Mouse (Mus musculus): ENCODE data around the gene Skiv2l. TPM values are rescaled to one million over a fixed set of nuclear protein-coding genes. Genes with fewer than 3 reads are reported as not detected.

Skiv2l gene
- polyA plus RNA-seq, 1 experiment = 209 TPM

DNA sequence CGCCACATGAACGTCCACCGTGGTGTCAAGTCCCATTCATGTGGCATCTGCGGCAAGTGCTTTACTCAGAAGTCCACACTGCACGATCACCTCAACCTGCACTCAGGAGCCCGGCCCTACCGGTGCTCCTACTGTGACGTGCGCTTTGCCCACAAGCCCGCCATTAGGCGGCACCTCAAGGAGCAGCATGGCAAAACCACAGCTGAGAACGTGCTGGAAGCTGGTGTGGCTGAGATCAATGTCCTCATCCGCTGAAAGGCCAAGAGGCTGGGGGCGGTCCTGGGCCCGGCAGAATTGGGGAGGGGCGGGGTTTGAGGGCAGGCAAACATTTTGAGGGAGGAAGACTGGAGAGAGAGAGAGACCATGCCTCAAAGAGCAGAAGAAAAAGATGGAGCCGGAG, 46.4 kb upstream of the Skiv2l start:
- Histone ChIP-seq H3K4me3 (ENCODE audit: control insufficient read depth, insufficient read depth, low read length) (no peak overlapping the region), H3K27ac (ENCODE audit: control insufficient read depth, insufficient read depth, low read length) (no peak overlapping the region), H3K27me3 (ENCODE audit: control insufficient read depth, insufficient read depth, low read length) (no peaks in the 10 kb centered on the region), H3K36me3 (ENCODE audit: control insufficient read depth, insufficient read depth, low read length) (no peaks in the 10 kb centered on the region), H3K4me1 (replicated peaks; ENCODE audit: control insufficient read depth, insufficient read depth, low read length) (peaks cover 23% of the 10 kb centered on the region)
- peak; percentile 29 for DNase-seq
- WGBS = 20% methylated on average over 17 of the region's 17 CpGs
- no peak for TF ChIP-seq CTCF (IDR thresholded peaks at IDR 0.05; ENCODE audit: borderline replicate concordance, control insufficient read depth, extremely low read depth, insufficient read depth, low read length, poor library complexity)
- TF ChIP-seq POLR2A (IDR thresholded peaks at IDR 0.05; ENCODE audit: control insufficient read depth, extremely low read depth, insufficient read depth, low read length, poor library complexity) = no peak

GRCm38 (mm10) chr17:34895724-34896123, 45.7 kb upstream of the Skiv2l start:
- H3K4me3 ChIP-seq (ENCODE audit: control insufficient read depth, insufficient read depth, low read length) = no peak overlapping the region
- no peak for DNase-seq
- no peak overlapping the region for H3K27ac ChIP-seq (ENCODE audit: control insufficient read depth, insufficient read depth, low read length)

DNA sequence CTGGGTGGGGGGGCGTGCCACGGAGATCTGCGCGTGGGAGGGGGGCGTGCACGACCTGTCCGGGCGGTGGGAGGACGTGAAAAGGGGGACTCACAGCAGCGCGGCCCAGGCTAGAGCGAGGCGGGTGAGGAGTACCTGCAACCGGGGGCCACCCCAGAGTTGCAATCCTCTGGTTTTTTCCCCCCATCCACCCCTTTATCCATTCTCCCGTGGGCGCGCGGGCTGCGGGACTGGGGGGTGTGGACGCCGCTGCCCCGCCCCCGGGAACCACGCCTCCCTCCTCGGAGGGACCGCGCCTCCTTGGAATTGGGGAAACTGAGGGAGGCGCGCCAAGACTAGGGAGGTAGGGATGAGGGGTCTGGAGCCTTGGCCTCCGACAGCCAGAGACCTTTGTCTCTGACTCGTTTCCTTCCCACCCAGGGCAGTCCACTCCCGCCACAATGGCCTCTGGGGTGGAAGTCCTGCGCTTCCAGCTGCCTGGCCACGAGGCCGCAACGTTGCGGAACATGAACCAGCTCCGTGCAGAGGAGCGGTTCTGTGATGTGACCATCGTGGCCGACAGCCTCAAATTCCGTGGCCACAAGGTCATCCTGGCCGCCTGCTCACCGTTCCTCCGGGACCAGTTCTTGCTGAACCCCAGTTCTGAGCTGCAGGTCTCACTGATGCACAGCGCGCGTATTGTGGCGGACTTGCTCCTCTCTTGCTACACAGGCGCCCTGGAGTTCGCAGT, 45.0 kb upstream of the Skiv2l start:
- peak overlapping the region; percentile 65 for H3K4me3 ChIP-seq (ENCODE audit: control insufficient read depth, insufficient read depth, low read length)
- TF ChIP-seq CTCF (IDR thresholded peaks at IDR 0.05; ENCODE audit: borderline replicate concordance, control insufficient read depth, extremely low read depth, insufficient read depth, low read length, poor library complexity) (no peak), POLR2A (IDR thresholded peaks at IDR 0.05; ENCODE audit: control insufficient read depth, extremely low read depth, insufficient read depth, low read length, poor library complexity) (no peak)
- WGBS = 15% methylated on average over 51 of the region's 51 CpGs
- DNase-seq = peak; percentile 45
- no peaks in the 10 kb centered on the region for H3K27me3 ChIP-seq (ENCODE audit: control insufficient read depth, insufficient read depth, low read length)
- H3K4me1 ChIP-seq (replicated peaks; ENCODE audit: control insufficient read depth, insufficient read depth, low read length) = peaks cover 22% of the 10 kb centered on the region
- no peaks in the 10 kb centered on the region for H3K36me3 ChIP-seq (ENCODE audit: control insufficient read depth, insufficient read depth, low read length)
- H3K27ac ChIP-seq (ENCODE audit: control insufficient read depth, insufficient read depth, low read length) = no peak overlapping the region

More at GRCm38 (mm10) chr17:34895724-34896123, 45.7 kb upstream of the Skiv2l start:
- Histone ChIP-seq H3K27me3 (ENCODE audit: control insufficient read depth, insufficient read depth, low read length) (no peaks in the 10 kb centered on the region), H3K4me1 (replicated peaks; ENCODE audit: control insufficient read depth, insufficient read depth, low read length) (peaks cover 23% of the 10 kb centered on the region), H3K36me3 (ENCODE audit: control insufficient read depth, insufficient read depth, low read length) (no peaks in the 10 kb centered on the region)
- WGBS = 91% methylated on average over 15 of the region's 15 CpGs
- TF ChIP-seq CTCF (IDR thresholded peaks at IDR 0.05; ENCODE audit: borderline replicate concordance, control insufficient read depth, extremely low read depth, insufficient read depth, low read length, poor library complexity) = no peak
- TF ChIP-seq POLR2A (IDR thresholded peaks at IDR 0.05; ENCODE audit: control insufficient read depth, extremely low read depth, insufficient read depth, low read length, poor library complexity) = no peak

DNA sequence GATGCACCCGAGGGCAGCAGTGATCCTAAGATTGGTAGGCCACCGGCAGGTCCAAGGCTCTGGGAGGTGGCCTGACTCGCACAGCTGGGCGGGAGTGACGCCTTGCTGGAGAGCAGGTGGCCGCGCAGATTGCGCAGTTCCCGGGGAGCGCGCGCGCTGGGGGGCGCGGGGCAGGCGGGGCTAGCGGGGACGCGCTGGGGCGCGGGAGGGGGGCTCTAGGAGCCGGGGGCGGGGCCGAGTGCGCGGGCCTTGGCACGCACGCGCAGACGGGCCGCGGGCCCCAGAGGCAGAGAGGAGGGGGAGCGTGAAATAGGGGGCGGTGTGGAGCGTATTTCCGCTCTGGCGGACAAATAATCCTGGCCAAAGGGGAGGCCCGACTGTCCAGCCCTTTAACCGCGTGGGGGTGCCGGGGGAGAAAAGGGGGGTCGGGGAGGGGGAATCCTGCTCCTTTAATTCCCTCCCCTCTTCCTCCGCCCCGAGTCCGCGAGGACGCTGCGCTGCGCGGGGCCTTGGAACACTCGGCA, 44.1 kb upstream of the Skiv2l start:
- Histone ChIP-seq H3K4me1 (replicated peaks; ENCODE audit: control insufficient read depth, insufficient read depth, low read length) (peaks cover 21% of the 10 kb centered on the region), H3K36me3 (ENCODE audit: control insufficient read depth, insufficient read depth, low read length) (no peaks in the 10 kb centered on the region), H3K27ac (ENCODE audit: control insufficient read depth, insufficient read depth, low read length) (peak overlapping the region; percentile 22; the same call in 1 of the 2 replicates), H3K27me3 (ENCODE audit: control insufficient read depth, insufficient read depth, low read length) (no peaks in the 10 kb centered on the region), H3K4me3 (ENCODE audit: control insufficient read depth, insufficient read depth, low read length) (peak overlapping the region; percentile 61)
- peak; percentile 91 for DNase-seq
- TF ChIP-seq CTCF (IDR thresholded peaks at IDR 0.05; ENCODE audit: borderline replicate concordance, control insufficient read depth, extremely low read depth, insufficient read depth, low read length, poor library complexity) (0 out of 2 replicates have a peak, but pooled peaks have one; percentile 27), POLR2A (IDR thresholded peaks at IDR 0.05; ENCODE audit: control insufficient read depth, extremely low read depth, insufficient read depth, low read length, poor library complexity) (peak; percentile 55)
- WGBS = 1% methylated on average over 46 of the region's 51 CpGs

- Histone ChIP-seq H3K36me3 (ENCODE audit: control insufficient read depth, insufficient read depth, low read length) (no peaks in the 10 kb centered on the region), H3K27ac (ENCODE audit: control insufficient read depth, insufficient read depth, low read length) (no peak overlapping the region), H3K4me3 (ENCODE audit: control insufficient read depth, insufficient read depth, low read length) (no peak overlapping the region), H3K4me1 (replicated peaks; ENCODE audit: control insufficient read depth, insufficient read depth, low read length) (peaks cover 21% of the 10 kb centered on the region), H3K27me3 (ENCODE audit: control insufficient read depth, insufficient read depth, low read length) (no peaks in the 10 kb centered on the region)
- DNase-seq = no peak
- TF ChIP-seq CTCF (IDR thresholded peaks at IDR 0.05; ENCODE audit: borderline replicate concordance, control insufficient read depth, extremely low read depth, insufficient read depth, low read length, poor library complexity) = no peak
- TF ChIP-seq POLR2A (IDR thresholded peaks at IDR 0.05; ENCODE audit: control insufficient read depth, extremely low read depth, insufficient read depth, low read length, poor library complexity) = no peak
- 83% methylated on average over 12 of the region's 12 CpGs for WGBS
Measured at GRCm38 (mm10) chr17:34893072-34893824, 43.2 kb upstream of the Skiv2l start.

GRCm38 (mm10) chr17:34891377-34891776, 41.4 kb upstream of the Skiv2l start:
- H3K4me1 ChIP-seq (replicated peaks; ENCODE audit: control insufficient read depth, insufficient read depth, low read length) = peaks cover 16% of the 10 kb centered on the region
- H3K27me3 ChIP-seq (ENCODE audit: control insufficient read depth, insufficient read depth, low read length) = no peaks in the 10 kb centered on the region

More at GRCm38 (mm10) chr17:34891377-34891776, 41.4 kb upstream of the Skiv2l start:
- no peak for DNase-seq
- Histone ChIP-seq H3K4me3 (ENCODE audit: control insufficient read depth, insufficient read depth, low read length) (no peak overlapping the region), H3K36me3 (ENCODE audit: control insufficient read depth, insufficient read depth, low read length) (no peaks in the 10 kb centered on the region), H3K27ac (ENCODE audit: control insufficient read depth, insufficient read depth, low read length) (no peak overlapping the region)
- 97% methylated on average over 2 of the region's 2 CpGs for WGBS
- TF ChIP-seq CTCF (IDR thresholded peaks at IDR 0.05; ENCODE audit: borderline replicate concordance, control insufficient read depth, extremely low read depth, insufficient read depth, low read length, poor library complexity) = no peak
- no peak for TF ChIP-seq POLR2A (IDR thresholded peaks at IDR 0.05; ENCODE audit: control insufficient read depth, extremely low read depth, insufficient read depth, low read length, poor library complexity)
